Mouse (Mus musculus) testis, adult 2 months (tissue): ENCODE results near the gene Rae1.

Experiments used
- CTCF ChIP-seq: fragments of 200-500 bp; IDR thresholded peaks from 2 replicates; pipeline ENCODE4 v1.5.1; 2012; ENCODE audit warnings: low read depth, mild to moderate bottlenecking, inconsistent platforms, low read length, moderate library complexity; ENCODE audit not compliant: control insufficient read depth, insufficient read depth, insufficient replicate concordance
- POLR2A ChIP-seq: fragments of 200-500 bp; IDR thresholded peaks from 2 replicates; pipeline ENCODE4 v1.6.1; 2012; ENCODE audit warnings: low read depth, mild to moderate bottlenecking, inconsistent platforms, low read length, moderate library complexity; ENCODE audit not compliant: control insufficient read depth

DNA sequence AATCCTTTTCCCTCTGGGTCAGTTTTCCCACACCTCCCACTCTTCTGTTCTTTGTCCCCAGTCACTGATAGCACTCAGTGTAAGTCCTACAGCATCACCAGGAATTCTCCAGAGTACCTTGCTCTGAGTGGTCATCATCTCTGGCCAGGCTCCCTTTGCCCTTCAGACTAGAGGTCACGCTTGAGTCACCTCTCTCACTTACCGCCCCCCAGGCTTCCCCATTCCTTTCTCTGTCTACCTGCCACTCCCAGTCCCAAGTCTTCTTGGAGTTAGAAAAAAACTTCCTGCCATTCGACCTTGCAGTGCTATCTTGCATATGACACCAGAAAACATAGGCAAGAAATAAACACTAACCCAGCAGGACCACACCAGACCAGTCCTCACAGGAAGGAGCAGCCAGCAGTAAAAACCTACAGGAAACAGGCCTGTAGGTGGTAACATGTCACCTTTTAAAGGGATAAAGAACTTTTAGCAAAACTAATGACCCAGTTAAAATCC is 10.4 kb downstream of the Rae1 start:
- TF ChIP-seq CTCF (no peak), POLR2A (no peak)
